Mouse (Mus musculus): ENCODE measurements at regions not wholly inside any gene's neighbourhood (a gene's known extent, or its start where the extent isn't known, plus 50 kb on each side); places are given as distances from the start of the nearest gene placed in this dataset.

GRCm38 (mm10) chr11:20455865-20456648 lies 87.0 kb upstream of the Sertad2 start:
- TF ChIP-seq POLR2A (IDR thresholded peaks at IDR 0.05; ENCODE audit: control insufficient read depth in 1 of 2, insufficient read depth in 1 of 2, low read depth in 1 of 2, low read length in 2 of 2, poor library complexity in 1 of 2) (no peak), CTCF (IDR thresholded peaks at IDR 0.05 in 2 of 3, conservative IDR thresholded peaks at IDR 0.05 in 1 of 3; ENCODE audit: control insufficient read depth in 1 of 3, insufficient read depth in 1 of 3, low read depth in 2 of 3, low read length in 3 of 3, poor library complexity in 1 of 3, severe bottlenecking in 1 of 3) (no peak), MEF2A (IDR thresholded peaks at IDR 0.05; ENCODE audit: extremely low read depth, insufficient replicate concordance, low read depth, low read length, poor library complexity, severe bottlenecking) (no peak), E2F4 (IDR thresholded peaks at IDR 0.05; ENCODE audit: borderline replicate concordance, low read depth, low read length) (no peak), POLR2AphosphoS2 (IDR thresholded peaks at IDR 0.05; ENCODE audit: low read length) (no peak), EP300 (IDR thresholded peaks at IDR 0.05; ENCODE audit: low read depth in 1 of 2, low read length in 2 of 2) (no peak)

Data from MEL (cell line).